In the genomic region with DNA sequence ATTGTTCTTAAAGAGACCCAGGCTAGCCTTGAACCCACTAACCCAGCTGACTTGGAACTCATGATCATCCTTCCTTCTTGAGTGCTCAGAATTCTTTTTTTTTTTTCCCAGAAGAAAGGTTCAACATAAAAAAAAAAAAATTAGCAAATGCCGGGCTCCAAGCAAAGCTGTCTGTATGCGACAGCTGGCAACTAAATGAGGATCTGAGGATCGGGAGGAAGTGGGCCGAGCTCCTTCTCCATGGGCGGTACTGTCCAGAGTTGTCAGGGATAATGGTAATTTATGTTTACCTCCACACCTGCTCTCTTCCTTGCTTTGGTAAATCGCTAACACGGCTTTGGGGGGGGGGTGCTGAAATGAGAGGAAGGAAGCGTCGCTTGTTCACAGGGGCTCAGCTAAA, we compare ENCODE assay signal across 24 mouse cellular contexts.
"Had no signal": no experiment of that assay in that cellular context is flagged by ENCODE, and none has a peak within 500 bp of the region (broad histone marks: within the 10 kb centered on the region; RNA-seq: fewer than 3 reads in every experiment).

No protein-coding gene starts in this region.

- H3K36me3 ChIP-seq: heart, embryonic 13.5 days; heart, embryonic 15.5 days; hindbrain, embryonic 13.5 days; kidney, embryonic 15.5 days; limb, embryonic 10.5 days; limb, embryonic 12.5 days had no signal

- H3K4me2 ChIP-seq: heart, embryonic 11.5 days; heart, embryonic 13.5 days; heart, embryonic 15.5 days; hindbrain, embryonic 13.5 days; kidney, embryonic 15.5 days; limb, embryonic 12.5 days; liver, embryonic 11.5 days had no signal

- H3K4me1 ChIP-seq: hindbrain, embryonic 13.5 days; kidney, embryonic 15.5 days had no signal

- ATAC-seq: hindbrain, embryonic 16.5 days; intestine, embryonic 16.5 days had no signal

- H3K9ac ChIP-seq: heart, embryonic 13.5 days; heart, embryonic 15.5 days; hindbrain, embryonic 13.5 days; kidney, embryonic 15.5 days; limb, embryonic 12.5 days had no signal

- H3K4me3 ChIP-seq: heart, adult 2 months; heart, embryonic 13.5 days; heart, embryonic 15.5 days; hindbrain, embryonic 13.5 days; kidney, embryonic 15.5 days; left cerebral cortex, adult 2 months; limb, embryonic 10.5 days; limb, embryonic 12.5 days had no signal

- H3K27me3 ChIP-seq: heart, embryonic 13.5 days; heart, embryonic 15.5 days; hindbrain, embryonic 13.5 days; kidney, embryonic 15.5 days; limb, embryonic 12.5 days had no signal

- H3K27ac ChIP-seq: heart, adult 2 months; heart, embryonic 13.5 days; heart, embryonic 15.5 days; hindbrain, embryonic 13.5 days; kidney, embryonic 15.5 days; kidney, postnatal 0 days; limb, embryonic 10.5 days; limb, embryonic 12.5 days had no signal

- H3K9me3 ChIP-seq: heart, embryonic 15.5 days; hindbrain, embryonic 13.5 days; kidney, embryonic 15.5 days; limb, embryonic 10.5 days; limb, embryonic 12.5 days had no signal

- DNase-seq: gastrocnemius, postnatal 14 days; gastrocnemius, postnatal 36 days; heart, adult 2 months; heart, postnatal 14 days; heart, postnatal 36 days; kidney, adult 11 months; kidney, adult 2 months; kidney, adult 9 months; kidney, postnatal 14 days; kidney, postnatal 36 days; layer of hippocampus, adult 9-11 months; liver had no signal
